Mouse (Mus musculus) retina, adult 2 months (tissue): ENCODE data around the gene Gm266.
"Not testable (repeated sequence)": the region's sequence is repeated elsewhere in the genome, so short reads cannot be mapped to it uniquely, and the experiment has no call there.

ENCODE experiments used
- DNase-seq: peaks from one replicate; pipeline ENCODE4 v3.0.0-alpha.2; 2012; ENCODE audit warnings: low read depth, low spot score

Gm266 gene

DNA sequence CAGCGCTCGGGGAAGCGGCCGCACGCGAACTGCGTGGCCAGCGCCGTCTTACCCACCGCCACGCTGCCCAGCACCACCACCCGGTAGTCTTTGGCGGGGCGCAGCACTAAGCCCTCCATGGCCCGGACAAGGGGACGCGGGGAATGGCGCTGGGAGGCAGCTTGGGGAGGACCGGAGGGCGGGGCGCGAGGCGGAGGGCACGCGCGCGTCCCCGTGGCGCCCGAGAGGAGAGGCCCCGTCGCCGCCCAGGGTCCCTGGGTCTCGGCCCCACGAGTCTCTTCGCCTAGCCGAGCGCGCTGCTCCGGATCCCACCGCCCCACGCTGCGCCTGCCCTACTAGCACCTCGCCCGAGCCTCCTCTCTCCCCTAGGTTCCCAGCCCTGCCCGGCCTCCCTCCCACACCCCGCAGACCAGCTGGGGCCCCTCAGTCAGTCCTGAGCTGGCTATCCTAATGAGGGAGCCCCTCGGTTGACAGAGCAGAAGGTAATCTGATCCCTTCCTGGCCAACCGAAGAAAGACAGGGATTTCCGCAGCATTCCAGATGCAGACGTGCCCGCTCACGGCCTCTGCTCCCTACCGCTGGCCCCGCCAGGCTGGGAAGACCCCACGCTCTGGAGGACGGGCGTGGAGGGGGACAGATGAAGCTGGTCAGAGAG is at the start of gene Gm266:
TSS of gene Gm266 (minus strand) at position 172 of the 655 bp plus-strand sequence.
- no peak for DNase-seq

DNA sequence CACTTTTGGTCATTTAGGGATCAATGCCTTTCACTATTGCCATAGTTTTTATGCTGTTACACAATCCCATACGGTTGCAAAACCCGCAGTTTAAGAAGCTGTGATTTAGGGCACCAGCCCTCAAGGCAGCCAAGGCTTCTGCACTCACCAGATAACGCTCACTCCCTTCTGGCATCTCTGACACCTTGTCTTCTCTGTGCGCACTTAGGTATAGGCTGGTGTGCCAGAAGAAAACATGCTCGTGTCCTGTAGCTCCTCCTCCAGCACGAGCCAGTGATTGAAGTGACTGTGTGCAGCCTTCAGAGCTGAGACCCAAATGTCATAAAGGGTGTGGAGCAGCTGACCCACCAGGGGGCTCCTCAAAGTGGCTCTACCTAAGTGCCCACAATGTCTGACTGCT is 49.7 kb upstream of the Gm266 start:
- DNase-seq = no peak

DNA sequence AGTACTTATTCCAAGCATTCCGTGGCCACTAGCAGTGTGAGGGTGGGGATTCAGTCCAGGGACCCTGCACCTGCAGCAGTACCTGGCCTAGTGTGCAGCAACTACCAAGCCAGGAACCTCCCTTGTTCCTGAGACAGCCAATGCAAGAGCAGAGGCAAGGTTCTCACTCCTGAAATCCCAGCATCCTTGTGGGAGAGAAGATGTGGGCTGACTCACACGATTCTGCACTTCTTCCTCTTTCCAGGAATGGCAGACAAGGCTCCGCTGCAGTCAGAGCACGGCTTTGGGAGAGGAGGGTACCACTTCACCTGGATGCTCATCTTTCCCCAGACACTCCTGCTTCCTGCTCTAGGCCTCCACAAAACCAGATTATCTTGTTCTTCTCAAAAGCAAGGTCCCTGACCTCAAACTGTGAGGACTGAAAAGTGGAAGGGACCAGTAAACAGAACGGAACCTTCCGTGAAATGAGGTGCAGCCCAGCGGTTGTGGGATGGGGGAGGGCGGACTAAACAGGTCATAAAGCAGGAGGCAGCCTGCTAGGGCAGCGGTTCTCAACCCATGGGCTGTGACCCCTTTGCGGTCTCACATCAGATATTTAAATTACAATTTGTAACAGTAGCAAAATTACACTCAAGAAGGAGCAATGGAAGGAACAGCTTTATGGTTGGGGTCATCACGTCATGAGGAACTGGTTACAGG is 47.6 kb upstream of the Gm266 start:
- DNase-seq = no peak

DNA sequence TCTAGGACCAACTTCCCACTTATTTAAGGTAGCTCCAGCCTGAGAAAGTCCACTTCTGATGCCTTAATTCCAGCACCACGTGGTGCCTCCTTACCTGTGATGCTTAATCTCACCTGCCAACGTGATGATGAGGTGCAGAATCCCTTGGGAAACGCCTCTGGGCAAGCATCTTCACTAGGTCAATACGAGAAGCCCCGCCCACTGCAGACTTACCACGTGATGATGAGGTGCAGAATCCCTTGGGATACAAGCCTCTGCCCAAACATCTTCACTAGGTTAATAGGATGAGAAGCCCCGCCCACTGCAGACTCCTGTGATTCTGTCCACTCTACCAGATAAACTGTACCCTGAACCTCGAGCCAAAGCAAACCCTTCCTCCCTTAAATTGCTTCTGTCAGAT is 43.6 kb upstream of the Gm266 start:
- DNase-seq = no peak

DNA sequence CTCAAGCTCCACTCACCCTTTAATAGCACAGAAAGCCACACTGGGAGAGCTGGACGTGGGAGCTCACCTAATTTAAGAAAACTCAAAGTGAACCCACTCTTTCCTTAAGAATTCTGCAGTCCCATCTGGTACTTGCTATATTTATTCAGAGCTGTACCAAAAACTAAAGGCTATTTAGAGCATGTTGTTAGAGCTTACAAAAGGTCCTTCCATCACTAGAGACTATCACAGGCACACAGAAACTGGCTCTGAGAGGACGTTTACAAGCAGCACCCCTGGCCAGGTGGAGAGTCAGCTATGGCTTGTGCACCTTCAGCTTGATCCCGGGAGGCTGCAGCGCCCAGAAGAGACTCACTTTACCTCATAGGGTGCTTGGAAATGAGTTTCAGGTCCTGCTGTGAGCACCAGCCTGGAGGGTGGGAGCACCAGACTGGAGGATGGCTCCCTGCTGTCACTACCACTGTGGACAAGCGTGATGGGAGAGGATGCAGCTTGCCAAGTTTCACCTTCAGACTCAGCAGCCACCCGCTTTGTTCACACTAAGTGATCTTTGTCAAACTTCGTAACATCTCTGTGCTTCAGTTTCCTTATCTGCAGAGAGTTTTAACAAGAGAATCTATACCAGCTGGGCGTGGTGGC is 42.1 kb upstream of the Gm266 start:
- DNase-seq = no peak

DNA sequence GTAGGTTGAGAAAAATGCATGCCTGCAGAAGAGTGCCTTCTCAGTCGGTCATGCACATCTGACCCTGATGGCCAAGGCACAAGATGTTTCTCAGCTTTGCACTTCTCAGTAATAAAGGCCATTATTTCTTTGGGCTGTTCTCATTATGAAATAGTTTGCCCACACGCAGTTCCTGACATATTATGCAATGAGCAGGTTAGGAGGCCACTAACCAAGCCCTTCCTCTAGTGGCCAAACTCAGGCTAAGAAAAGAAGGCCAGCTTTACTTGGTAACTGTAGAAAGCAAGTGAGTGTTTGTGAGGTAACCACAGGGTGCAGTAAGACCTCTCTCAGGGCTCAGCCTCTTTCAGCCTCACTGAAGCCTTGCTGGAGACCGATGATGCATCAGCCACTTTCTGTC is 39.3 kb upstream of the Gm266 start:
- no peak for DNase-seq

DNA sequence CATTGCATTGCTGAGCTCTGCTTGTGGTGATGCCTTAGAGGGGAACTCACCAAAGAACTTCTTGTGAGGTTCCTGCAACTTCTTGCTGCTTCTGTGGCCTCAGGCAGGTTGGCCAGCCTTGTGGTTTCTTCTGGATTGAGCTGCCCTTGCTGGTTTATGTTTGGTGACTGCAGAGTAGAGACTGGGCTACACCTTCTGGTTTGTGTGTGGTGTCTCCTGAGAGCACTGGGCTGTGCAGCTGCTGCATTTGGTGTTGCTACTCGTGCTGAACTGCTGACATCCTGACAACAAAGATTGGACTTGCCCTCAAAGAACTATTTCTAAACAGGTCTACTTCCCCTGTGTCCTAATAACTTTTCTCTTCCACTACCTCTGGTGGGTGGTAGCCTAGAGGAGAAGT is 38.8 kb upstream of the Gm266 start:
- no peak for DNase-seq

DNA sequence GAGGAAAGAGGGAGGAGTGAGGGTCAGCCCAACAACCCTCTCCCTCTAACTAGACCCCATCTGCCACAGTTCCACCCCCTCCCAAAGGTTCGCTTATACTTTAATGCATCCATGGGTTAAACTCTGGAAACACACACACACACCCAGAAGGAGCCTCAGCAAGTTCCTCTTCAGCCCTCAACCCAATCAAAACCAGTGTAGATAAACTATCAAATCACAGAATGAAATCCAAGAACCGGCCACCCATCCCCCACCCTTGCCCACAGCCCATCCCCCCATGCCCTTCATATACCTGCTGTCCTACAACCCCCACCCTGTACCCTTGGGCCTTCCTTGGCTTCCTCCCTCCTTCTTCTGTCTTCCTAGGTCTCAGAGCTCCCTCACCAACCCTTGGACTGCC is 35.4 kb upstream of the Gm266 start:
- DNase-seq = no peak

DNA sequence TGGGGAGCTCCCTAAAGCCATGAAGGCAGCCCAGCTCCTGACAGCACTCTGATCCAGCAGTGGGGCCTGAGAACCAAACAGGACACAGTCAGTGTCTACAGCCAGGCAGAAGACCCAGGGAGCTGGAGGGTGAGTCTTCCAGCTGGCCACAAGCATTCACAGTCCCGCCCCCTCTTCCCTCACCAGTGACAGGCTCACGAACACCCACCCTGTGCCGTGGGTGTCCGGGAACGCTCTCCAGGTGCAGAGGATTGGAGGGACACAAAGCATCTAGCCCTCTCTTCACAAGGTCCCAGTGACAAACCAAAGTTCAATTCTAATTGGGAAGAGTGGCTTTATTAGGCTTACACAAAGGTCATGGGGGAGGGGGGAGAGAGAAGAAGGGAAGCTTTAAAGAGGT is 34.2 kb upstream of the Gm266 start:
- no peak for DNase-seq

DNA sequence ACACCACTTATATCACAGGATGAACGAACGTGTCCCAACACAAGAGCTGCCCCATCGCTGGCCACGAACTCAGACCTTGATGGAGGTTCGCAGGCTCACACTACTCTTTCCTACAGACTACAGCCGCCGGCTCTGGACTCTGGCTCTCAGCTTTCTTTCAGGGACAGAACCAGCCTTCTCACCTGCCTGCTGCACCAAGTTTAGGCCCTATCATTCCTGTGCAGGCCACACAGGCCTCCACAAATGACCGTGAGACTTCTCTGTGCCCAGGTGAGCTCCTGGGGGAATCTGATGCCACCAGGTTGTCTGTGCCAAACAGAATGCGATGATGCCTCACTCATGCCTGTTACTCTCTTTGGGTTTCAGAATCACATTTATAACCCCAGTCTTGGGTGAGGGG is 32.8 kb upstream of the Gm266 start:
- no peak for DNase-seq

DNA sequence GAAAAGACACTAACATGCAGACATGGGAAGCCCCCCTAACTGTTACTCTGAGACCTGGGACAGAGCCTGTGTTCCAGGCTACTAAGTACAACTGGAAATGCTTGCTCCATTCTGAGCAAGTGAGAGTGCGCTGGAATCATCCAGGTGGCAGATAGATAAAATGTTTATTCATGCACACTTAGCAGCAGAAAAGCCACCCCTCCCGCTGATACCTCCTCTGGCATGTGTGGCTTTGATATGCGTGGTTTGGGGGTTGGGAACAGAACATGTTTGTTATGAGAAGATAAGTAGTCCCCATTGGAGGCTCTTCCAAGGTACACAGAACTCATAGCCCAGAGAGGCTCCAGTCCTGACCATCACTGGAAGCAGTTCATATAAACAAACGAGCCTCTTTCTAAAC is 32.3 kb upstream of the Gm266 start:
- no peak for DNase-seq

DNA sequence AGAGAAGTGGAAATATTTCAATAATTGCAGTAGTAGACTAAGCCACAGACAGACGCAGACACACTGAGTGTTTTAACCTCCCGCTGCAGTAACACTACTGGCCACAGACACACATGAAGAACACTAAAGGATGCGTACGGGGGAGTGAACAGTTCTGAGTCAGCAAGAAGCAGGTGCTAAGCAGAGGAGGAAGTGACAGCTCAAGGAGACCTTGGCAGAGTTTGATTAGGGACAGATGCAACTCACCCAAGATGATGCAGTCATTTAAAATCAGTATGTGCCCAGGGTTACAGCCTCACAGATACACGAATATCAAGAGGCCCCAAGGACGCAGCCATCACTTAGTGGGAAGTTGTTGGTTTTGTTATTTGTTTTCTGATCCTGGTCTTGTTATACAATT is 31.2 kb upstream of the Gm266 start:
- no peak for DNase-seq

DNA sequence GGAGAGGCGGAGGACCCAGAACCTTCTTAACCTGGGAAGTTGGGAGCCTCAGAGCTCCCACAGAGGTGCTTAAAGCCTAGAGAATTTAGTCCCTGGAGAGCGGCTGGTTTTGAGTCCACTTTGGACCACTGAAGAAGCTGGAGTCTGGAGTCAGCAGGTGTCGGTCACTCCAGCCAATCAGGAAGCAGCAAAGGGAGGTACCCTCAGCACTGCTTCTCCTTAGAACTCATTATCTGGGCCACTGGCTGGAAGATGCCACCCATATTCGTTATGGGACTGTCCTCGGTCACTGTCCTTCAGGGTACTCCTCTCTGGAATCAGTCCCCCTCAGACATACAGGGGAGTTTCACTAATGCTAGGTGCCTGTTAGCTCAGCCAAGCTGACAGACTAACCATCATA is 30.3 kb upstream of the Gm266 start:
- no peak for DNase-seq

DNA sequence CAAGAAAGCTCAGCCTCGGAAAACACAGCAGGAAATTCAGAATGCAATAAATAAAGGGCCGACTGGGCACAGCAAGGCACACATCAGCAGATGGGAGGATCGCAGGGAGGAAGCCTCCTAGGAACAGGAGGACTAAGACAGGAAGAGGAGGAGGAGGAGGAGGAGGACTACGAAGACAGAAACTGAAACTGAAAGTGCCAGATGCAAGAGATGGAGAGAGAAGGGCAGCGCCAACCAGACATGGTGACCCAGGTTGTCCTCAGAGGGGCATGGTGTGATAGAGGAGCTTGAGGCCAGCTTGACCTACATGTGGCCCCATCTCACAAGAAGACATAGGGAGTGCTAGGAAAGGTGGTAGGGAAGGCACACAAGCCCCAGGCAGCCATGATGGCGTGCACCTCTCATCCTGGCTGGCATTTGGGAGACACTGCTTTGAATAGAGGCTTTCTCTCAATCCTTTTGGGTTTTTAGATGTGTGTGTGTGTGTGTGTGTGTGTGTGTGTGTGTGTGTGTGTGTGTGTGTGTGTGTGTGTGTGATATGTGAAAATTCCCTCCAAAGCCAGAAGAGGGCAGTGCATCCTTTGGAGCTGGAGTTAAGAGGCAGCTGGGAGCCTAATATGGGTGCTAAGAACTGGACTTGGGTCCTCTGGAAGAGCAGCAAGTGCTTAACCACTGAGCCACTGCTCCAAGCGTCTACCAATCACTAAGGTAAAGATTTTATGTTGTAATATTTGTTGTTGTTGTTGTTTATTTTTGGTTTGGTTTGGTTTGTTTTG is 29.4 kb upstream of the Gm266 start:
- no peak for DNase-seq

DNA sequence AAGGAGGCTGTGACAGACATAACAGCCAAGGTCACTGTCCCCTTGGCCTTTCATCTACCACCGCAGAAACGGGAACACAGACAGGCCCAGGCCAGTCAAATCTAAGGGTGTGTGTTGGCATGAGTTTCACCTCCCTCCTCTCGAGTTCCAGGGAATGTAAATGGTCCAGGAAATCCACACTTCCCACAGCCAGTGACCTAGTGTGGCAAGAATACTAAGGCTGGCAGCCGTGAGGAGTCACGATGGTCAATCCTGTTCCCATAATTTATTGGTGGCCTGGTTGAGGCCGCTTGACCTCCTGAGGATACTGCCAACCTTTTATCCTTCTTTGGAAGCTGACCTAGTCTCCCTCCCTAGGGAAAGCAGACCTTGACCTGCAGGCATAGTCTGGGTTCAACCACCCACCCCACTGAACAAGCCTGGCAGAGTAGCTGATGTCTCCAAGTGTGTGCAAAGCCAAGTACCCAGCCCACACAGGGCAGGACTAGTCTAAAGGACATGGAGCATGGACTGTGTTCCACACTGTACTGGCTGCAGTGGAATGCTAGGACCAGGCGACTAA is 28.7 kb upstream of the Gm266 start:
- no peak for DNase-seq

DNA sequence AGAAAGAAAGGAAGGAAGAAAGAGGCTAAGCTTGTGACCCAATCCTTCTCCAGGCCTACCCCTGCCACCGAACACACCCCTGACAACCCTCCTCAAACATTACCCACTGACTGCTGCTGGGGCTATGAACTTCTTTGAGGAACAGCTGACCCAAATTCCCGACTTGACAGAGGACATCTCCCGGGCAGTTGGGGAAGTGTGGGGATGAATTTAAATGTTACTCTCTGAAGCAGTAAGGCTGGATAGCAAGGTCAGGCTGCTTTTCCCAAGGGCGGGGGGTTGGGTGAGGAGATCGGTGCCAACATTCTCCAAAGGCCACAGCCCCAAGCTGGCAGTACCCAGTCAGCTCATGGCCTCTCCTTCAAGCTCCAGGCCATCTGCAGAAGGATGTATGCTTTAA is 28.1 kb upstream of the Gm266 start:
- no peak for DNase-seq

DNA sequence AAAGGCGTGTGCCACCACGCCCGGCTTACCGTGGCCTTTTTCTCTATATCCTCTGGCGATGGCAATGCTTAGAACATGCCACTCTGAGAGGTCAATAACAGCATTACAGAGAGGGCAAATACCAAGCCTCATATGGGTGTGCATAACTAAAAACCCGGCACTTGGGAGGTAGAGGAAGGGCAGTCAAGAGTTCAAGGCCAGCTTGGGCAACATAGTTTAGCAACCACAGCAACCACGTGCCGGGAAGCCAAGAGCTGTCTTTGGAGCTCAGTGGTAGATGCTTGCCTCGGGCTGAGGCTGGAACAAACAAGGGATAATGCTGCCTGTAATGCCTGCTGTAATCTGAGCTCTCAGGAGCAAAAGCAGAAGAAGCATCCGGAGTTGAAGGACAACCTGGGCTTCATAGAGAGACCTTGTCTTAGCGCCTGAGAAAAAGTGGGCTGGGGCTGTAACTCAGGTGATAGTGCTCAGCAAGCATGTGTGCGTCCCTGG is 27.0 kb upstream of the Gm266 start:
- DNase-seq = no peak

DNA sequence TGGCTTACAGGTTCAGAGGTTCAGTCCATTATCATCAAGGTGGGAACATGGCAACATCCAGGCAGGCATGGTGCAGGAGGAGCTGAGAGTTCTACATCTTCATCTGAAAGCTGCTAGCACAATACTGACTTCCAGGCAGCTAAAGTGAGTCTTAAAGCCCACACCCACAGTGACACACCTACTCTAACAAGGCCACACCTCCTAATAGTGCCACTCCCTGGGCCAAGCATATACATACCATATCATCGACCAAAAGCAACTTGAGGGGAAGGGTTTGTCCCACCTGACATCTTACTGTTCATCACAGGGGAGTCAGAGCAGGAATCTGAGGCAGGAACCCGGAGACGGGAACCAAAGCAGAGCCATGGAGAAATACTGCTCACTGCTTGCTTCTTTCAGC is 22.8 kb upstream of the Gm266 start:
- DNase-seq = not testable (repeated sequence)

DNA sequence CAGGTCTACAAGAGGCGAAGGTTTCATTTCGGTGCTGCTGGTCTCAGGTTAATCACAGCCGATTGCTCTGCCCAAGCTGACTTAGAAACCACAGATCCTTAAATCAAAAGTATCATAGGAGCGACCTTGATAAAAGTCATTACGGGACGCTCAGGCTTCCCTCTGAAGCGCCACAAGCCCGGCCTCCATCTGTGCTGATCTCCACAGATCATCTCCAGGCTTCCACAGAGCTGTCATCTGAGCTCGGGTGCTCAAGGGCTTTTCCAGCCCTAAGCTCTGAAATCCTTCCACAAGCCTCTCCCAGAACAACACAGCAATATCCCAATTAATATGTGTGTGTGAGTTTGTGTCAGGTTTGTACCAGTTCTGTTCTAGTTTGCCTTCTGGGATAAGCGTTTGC is 22.3 kb upstream of the Gm266 start:
- peak; percentile 9 for DNase-seq

DNA sequence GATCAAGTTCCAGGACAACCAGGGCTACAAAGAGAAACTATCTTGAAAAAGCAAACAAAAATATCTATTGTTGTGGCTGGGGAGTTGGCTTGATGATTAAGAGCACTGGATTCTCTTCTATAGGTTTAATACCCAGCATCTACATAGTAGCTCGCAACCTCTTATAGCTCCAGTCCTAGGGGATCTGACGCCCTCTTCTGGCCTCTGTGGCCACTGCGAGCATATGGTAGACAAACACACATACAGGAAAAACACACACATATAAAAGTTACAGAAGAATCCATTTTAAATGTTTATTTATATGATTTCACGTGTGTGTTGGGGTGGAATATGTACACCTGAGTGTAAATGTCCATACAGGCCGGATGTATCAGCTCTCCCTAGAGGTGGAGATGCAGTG is 21.4 kb upstream of the Gm266 start:
- DNase-seq = no peak

DNA sequence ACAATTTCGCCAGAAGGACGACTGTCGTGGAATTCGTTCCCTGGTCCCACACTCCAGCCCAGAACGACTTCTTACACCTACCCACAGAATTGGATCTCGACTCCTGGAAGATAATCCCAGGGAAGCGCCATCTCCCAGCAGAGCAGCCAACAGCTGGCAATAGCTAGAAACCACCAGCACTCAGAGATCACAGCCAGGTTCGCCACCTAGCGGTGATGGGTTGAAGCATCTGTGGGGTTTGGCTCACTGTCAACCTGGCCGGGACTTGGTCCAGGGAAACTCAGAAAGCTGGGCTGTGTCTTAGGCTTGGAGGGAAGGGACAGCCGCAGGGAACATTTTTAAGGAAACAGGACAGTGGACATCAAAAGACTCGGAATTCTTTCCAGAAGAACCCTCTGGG is 19.3 kb upstream of the Gm266 start:
- peak; percentile 55 for DNase-seq

DNA sequence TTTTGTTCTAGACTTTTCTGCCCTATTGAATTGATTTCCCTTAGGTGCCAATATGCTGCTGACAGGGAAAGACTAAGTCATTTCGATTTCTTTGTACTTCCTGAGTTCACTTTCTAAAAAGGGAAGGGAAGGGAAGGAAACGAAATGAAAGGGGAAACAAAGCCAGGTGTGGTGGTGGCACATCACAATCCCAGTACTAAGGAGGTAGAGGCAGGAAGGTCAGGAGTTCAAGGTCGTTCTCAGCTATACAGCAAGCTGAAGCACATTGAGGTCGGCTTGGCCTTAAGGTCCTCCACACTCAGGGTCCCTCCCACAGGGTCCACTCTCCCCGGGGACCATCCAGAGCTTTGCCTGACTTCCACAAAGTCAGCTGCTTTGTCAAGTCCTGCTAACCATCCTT is 17.9 kb upstream of the Gm266 start:
- no peak for DNase-seq
